Mouse (Mus musculus): ENCODE data around the gene Asphd1.

Asphd1 gene

GRCm38 (mm10) chr7:126896912-126897311 is 52.5 kb downstream of the Asphd1 start:
- DNase-seq (ENCODE audit: low read depth, low spot score): no peak
